Mouse (Mus musculus) stomach, postnatal 0 days (tissue): ENCODE data around the gene Ccl26.

ENCODE experiments used
- CTCF ChIP-seq: IDR thresholded peaks from 2 replicates; pipeline ENCODE4 v1.5.1; 2016; ENCODE audit warnings: antibody characterized with exemption, low read depth, mild to moderate bottlenecking, moderate library complexity
- EP300 ChIP-seq: optimal IDR thresholded peaks from 2 replicates; pipeline ENCODE3; 2016; ENCODE audit warnings: antibody characterized with exemption

GRCm38 (mm10) chr5:135568698-135569097 is 5.3 kb upstream of the Ccl26 start:
- TF ChIP-seq CTCF (no peak), EP300 (no peak)
